Mouse (Mus musculus): Measurements from ENCODE around the gene Wdr53. TPM values are rescaled to one million over a fixed set of nuclear protein-coding genes. Genes with fewer than 3 reads are reported as not detected.

Wdr53 gene
- 0.53 and 1.5 TPM in 2 replicates for polyA plus RNA-seq (2012; rRNA removed)

GRCm38 (mm10) chr16:32246952-32247370 is at the start of gene Wdr53, which contains the start of gene Fbxo45:
Wdr53 (plus strand) TSS chr16:32247227.
Fbxo45 (minus strand) TSS chr16:32247158.
- no peaks in the 10 kb centered on the region for H3K36me3 ChIP-seq (ENCODE audit: control insufficient read depth, insufficient read depth, low read length)
- under 1% methylated on average over 48 of the region's 48 CpGs for WGBS
- H3K4me3 ChIP-seq (ENCODE audit: low read depth, low read length), result peak within 1 kb of the TSS; percentile 99
- peak within 1 kb of the TSS; percentile 62 for H3K27ac ChIP-seq (ENCODE audit: insufficient read depth, low read depth, low read length)
- no peaks in the 10 kb centered on the region for H3K27me3 ChIP-seq (ENCODE audit: control insufficient read depth, insufficient read depth, low read length)
- H3K4me1 ChIP-seq (ENCODE audit: control insufficient read depth, insufficient read depth, insufficient read length, low read length), result peaks cover 2% of the 10 kb centered on the region; the same call in 1 of the 2 replicates
- peak; percentile 70; the same call in 1 of the 2 replicates for TF ChIP-seq POLR2A (IDR thresholded peaks at IDR 0.05; ENCODE audit: low read depth, low read length)
- no peak for TF ChIP-seq CTCF (IDR thresholded peaks at IDR 0.05; ENCODE audit: extremely low read depth, insufficient read length, insufficient replicate concordance, low read depth, low read length)

GRCm38 (mm10) chr16:32200256-32201003 is 46.6 kb upstream of the Wdr53 start:
- Histone ChIP-seq H3K4me1 (ENCODE audit: control insufficient read depth, insufficient read depth, insufficient read length, low read length) (no peaks in the 10 kb centered on the region), H3K27ac (ENCODE audit: insufficient read depth, low read depth, low read length) (peak overlapping the region; percentile 87), H3K36me3 (ENCODE audit: control insufficient read depth, insufficient read depth, low read length) (no peaks in the 10 kb centered on the region), H3K27me3 (ENCODE audit: control insufficient read depth, insufficient read depth, low read length) (no peaks in the 10 kb centered on the region), H3K4me3 (ENCODE audit: low read depth, low read length) (peak overlapping the region; percentile 61)
- whole genome bisulfite sequencing, result 70% methylated on average over 21 of the region's 21 CpGs
- no peak for TF ChIP-seq POLR2A (IDR thresholded peaks at IDR 0.05; ENCODE audit: low read depth, low read length)
- TF ChIP-seq CTCF (IDR thresholded peaks at IDR 0.05; ENCODE audit: extremely low read depth, insufficient read length, insufficient replicate concordance, low read depth, low read length), result no peak

- Histone ChIP-seq H3K27me3 (ENCODE audit: control insufficient read depth, insufficient read depth, low read length) (no peaks in the 10 kb centered on the region), H3K27ac (ENCODE audit: insufficient read depth, low read depth, low read length) (peak overlapping the region; percentile 87; the same call in 1 of the 2 replicates), H3K36me3 (ENCODE audit: control insufficient read depth, insufficient read depth, low read length) (no peaks in the 10 kb centered on the region), H3K4me1 (ENCODE audit: control insufficient read depth, insufficient read depth, insufficient read length, low read length) (no peaks in the 10 kb centered on the region), H3K4me3 (ENCODE audit: low read depth, low read length) (peak overlapping the region; percentile 61)
- TF ChIP-seq POLR2A (IDR thresholded peaks at IDR 0.05; ENCODE audit: low read depth, low read length), result no peak
- no peak for TF ChIP-seq CTCF (IDR thresholded peaks at IDR 0.05; ENCODE audit: extremely low read depth, insufficient read length, insufficient replicate concordance, low read depth, low read length)
- WGBS, result 62% methylated on average over 9 of the region's 9 CpGs
Measured at GRCm38 (mm10) chr16:32201004-32201325, 46.1 kb upstream of the Wdr53 start.

GRCm38 (mm10) chr16:32202681-32203080 is 44.3 kb upstream of the Wdr53 start:
- peak; percentile 63; the same call in 1 of the 2 replicates for TF ChIP-seq CTCF (IDR thresholded peaks at IDR 0.05; ENCODE audit: extremely low read depth, insufficient read length, insufficient replicate concordance, low read depth, low read length)
- no peak for TF ChIP-seq POLR2A (IDR thresholded peaks at IDR 0.05; ENCODE audit: low read depth, low read length)

DNA sequence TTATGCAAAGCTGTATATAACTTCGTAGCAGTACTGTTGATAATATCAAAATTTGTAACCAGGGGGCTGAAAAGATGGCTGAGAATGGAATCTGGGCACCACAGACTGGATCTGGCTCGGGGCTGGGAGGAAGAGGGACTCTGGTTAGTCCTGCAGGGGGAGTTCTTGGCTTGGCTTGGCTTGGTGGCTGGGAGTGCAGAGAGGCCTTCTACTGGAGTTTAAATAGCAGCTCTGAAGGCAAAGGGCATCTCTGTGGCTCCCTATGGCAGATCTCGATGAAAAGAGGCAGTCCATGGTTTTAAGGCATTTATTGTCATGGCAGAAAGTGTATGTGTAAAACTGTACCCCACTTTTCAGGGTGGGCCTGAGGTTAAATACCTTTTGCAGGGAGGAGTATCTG is 42.1 kb upstream of the Wdr53 start:
- no peaks in the 10 kb centered on the region for H3K4me1 ChIP-seq (ENCODE audit: control insufficient read depth, insufficient read depth, insufficient read length, low read length)

More at GRCm38 (mm10) chr16:32202681-32203080, 44.3 kb upstream of the Wdr53 start:
- Histone ChIP-seq H3K4me3 (ENCODE audit: low read depth, low read length) (no peak overlapping the region), H3K4me1 (ENCODE audit: control insufficient read depth, insufficient read depth, insufficient read length, low read length) (no peaks in the 10 kb centered on the region), H3K27ac (ENCODE audit: insufficient read depth, low read depth, low read length) (no peak overlapping the region), H3K36me3 (ENCODE audit: control insufficient read depth, insufficient read depth, low read length) (no peaks in the 10 kb centered on the region), H3K27me3 (ENCODE audit: control insufficient read depth, insufficient read depth, low read length) (no peaks in the 10 kb centered on the region)
- 69% methylated on average over 6 of the region's 6 CpGs for WGBS

DNA sequence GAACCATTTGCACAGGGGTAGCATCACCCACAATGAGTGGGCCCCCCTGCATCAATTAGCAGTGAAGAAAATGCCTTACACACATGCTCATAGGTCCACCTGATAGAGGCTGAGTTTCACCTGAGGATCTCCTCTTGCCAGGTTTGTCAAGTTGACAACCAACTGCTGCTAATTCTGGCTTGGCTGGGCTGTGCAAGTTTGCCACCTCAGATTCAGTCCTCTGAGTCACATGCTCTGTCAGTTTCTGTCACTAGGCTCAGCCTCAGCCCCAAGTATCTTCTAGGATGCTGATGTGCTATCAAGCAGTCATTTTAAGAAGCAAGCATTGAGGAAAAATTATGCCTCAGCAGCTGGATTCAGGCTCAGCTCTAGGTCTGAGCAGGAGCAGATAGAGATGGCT is 32.9 kb upstream of the Wdr53 start:
- TF ChIP-seq POLR2A (IDR thresholded peaks at IDR 0.05; ENCODE audit: low read depth, low read length) (no peak), CTCF (IDR thresholded peaks at IDR 0.05; ENCODE audit: extremely low read depth, insufficient read length, insufficient replicate concordance, low read depth, low read length) (no peak)
- Histone ChIP-seq H3K27me3 (ENCODE audit: control insufficient read depth, insufficient read depth, low read length) (no peaks in the 10 kb centered on the region), H3K36me3 (ENCODE audit: control insufficient read depth, insufficient read depth, low read length) (no peaks in the 10 kb centered on the region), H3K4me1 (ENCODE audit: control insufficient read depth, insufficient read depth, insufficient read length, low read length) (no peaks in the 10 kb centered on the region), H3K4me3 (ENCODE audit: low read depth, low read length) (no peak overlapping the region), H3K27ac (ENCODE audit: insufficient read depth, low read depth, low read length) (no peak overlapping the region)

More for the DNA sequence above, 42.1 kb upstream of the Wdr53 start:
- WGBS, result 48% methylated on average over 3 of the region's 3 CpGs
- Histone ChIP-seq H3K27ac (ENCODE audit: insufficient read depth, low read depth, low read length) (no peak overlapping the region), H3K27me3 (ENCODE audit: control insufficient read depth, insufficient read depth, low read length) (no peaks in the 10 kb centered on the region), H3K4me3 (ENCODE audit: low read depth, low read length) (no peak overlapping the region), H3K36me3 (ENCODE audit: control insufficient read depth, insufficient read depth, low read length) (no peaks in the 10 kb centered on the region)
- no peak for TF ChIP-seq CTCF (IDR thresholded peaks at IDR 0.05; ENCODE audit: extremely low read depth, insufficient read length, insufficient replicate concordance, low read depth, low read length)

DNA sequence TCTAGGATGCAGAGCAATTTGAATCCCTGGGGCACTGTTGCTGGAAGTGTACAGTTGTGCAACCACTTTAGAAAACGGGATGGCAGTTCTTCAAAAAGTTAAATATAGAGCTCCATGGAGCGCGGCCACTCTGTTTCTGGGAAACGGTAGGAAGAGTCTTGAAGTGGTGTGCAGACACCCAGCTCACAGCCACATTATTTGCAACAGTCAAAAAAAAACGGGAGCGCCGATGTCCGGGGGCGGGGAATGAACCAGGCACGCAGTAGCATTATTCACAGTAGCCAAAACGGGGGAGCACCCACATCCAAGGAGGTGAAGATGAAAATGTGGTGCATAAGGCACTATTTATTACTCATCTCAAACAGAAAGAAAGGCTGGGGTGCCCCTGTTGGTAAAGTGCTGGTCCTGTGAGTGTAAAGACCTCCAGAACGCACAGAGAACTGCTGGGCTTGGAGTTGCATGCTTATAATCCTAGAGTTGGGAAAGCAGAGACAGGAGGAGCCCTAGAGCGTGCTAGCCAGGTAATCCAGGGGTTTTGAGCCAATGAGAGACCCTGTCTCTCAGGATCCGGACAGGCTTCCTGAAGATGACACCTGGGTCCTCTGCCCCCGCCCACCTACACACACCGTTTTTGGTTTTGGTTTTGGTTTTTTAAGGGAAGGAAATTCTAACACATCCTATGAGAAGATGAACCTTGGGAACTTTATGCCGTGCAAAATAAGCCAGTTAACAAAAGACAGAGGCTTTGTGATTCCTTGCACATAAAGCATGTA is 32.0 kb upstream of the Wdr53 start:
- Histone ChIP-seq H3K36me3 (ENCODE audit: control insufficient read depth, insufficient read depth, low read length) (no peaks in the 10 kb centered on the region), H3K27me3 (ENCODE audit: control insufficient read depth, insufficient read depth, low read length) (no peaks in the 10 kb centered on the region), H3K27ac (ENCODE audit: insufficient read depth, low read depth, low read length) (no peak overlapping the region), H3K4me3 (ENCODE audit: low read depth, low read length) (peak overlapping the region; percentile 22; the same call in 1 of the 2 replicates), H3K4me1 (ENCODE audit: control insufficient read depth, insufficient read depth, insufficient read length, low read length) (no peaks in the 10 kb centered on the region)
- WGBS, result 66% methylated on average over 17 of the region's 17 CpGs
- TF ChIP-seq POLR2A (IDR thresholded peaks at IDR 0.05; ENCODE audit: low read depth, low read length), result no peak

All from small intestine, adult 2 months (tissue).